Mouse (Mus musculus) heart, embryonic 14.5 days (tissue): ENCODE results near the gene Gm20594. TPM values are rescaled to one million over a fixed set of nuclear protein-coding genes. Genes with fewer than 3 reads are reported as not detected.

Experiments
- ATAC-seq: fragments of 200-750 bp; cut with Nextera tagmentation; 2 replicates; pipeline ENCODE4 v1.8.0; 2017; ENCODE audit warnings: low read depth, moderate TSS enrichment; ENCODE audit not compliant: insufficient number of reproducible peaks, insufficient read depth, low FRiP score
- H3K27ac ChIP-seq, 2 experiments: fragments of 200-500 bp in 1 of 2; fragments of 300-500 bp in 1 of 2; sonication (generic) in 1 of 2; replicated peaks in 1 of 2; 2 replicates each; pipeline ENCODE4 v1.5.1; 2012 to 2014; ENCODE audit warnings: low read depth in 2 of 2, low read length in 2 of 2, control low read depth in 1 of 2, mild to moderate bottlenecking in 1 of 2, mixed read lengths in 1 of 2; ENCODE audit not compliant: control insufficient read depth in 1 of 2, insufficient read depth in 1 of 2
- H3K27me3 ChIP-seq: fragments of 300-500 bp; sonication (generic); 2 replicates; pipeline ENCODE4 v1.6.1; 2014; ENCODE audit warnings: mild to moderate bottlenecking, low read length, control low read depth; ENCODE audit not compliant: control insufficient read depth, insufficient read depth
- H3K36me3 ChIP-seq: fragments of 300-500 bp; sonication (generic); 2 replicates; pipeline ENCODE4 v1.6.1; 2014; ENCODE audit warnings: mild to moderate bottlenecking, control low read depth, low read length, mixed read lengths; ENCODE audit not compliant: control insufficient read depth, insufficient read depth
- H3K4me1 ChIP-seq, 2 experiments: fragments of 200-500 bp in 1 of 2; fragments of 300-500 bp in 1 of 2; sonication (generic) in 1 of 2; 2 replicates each; pipeline ENCODE4 v1.6.1; 2012 to 2014; ENCODE audit warnings: low read length in 2 of 2, control low read depth in 1 of 2, mixed read lengths in 1 of 2; ENCODE audit not compliant: control insufficient read depth in 2 of 2, insufficient read depth in 2 of 2
- H3K4me2 ChIP-seq: fragments of 300-500 bp; sonication (generic); 2 replicates; pipeline ENCODE4 v1.6.1; 2014; ENCODE audit warnings: mild to moderate bottlenecking, low read length
- H3K4me3 ChIP-seq, 2 experiments: fragments of 200-500 bp in 1 of 2; fragments of 300-500 bp in 1 of 2; sonication (generic) in 1 of 2; 2 replicates each; pipeline ENCODE4 v1.5.1; 2012 to 2014; ENCODE audit warnings: low read length in 2 of 2, mild to moderate bottlenecking in 2 of 2, control low read depth in 1 of 2, low read depth in 1 of 2, moderate library complexity in 1 of 2; ENCODE audit not compliant: control insufficient read depth in 1 of 2, insufficient read depth in 1 of 2
- H3K9ac ChIP-seq: fragments of 300-500 bp; sonication (generic); 2 replicates; pipeline ENCODE4 v1.6.1; 2014; ENCODE audit warnings: mild to moderate bottlenecking, low read length
- H3K9me3 ChIP-seq: fragments of 300-500 bp; sonication (generic); 2 replicates; pipeline ENCODE4 v1.6.1; 2016; ENCODE audit warnings: low read length, control low read depth; ENCODE audit not compliant: control insufficient read depth
- WGBS: fragments of 180-500 bp; shearing (Covaris S2); extraction: QIAGEN DNeasy Blood & Tissue Kit; methylation state at CpG from one replicate; pipeline ENCODE4 v1.1.7; 2014; 5-methylcytosine and 5-hydroxymethylcytosine counted together
- polyA plus RNA-seq: library from polyadenylated mRNA; unstranded; fragments of >200 nt; fragmentation: Nextera tagmentation; extraction: Ambion mirVana; gene quantifications from 2 replicates; pipeline ENCODE4 v1.2.1, GENCODE M21; 2014

Gene Gm20594
- not detected in 2 replicates for polyA plus RNA-seq

DNA sequence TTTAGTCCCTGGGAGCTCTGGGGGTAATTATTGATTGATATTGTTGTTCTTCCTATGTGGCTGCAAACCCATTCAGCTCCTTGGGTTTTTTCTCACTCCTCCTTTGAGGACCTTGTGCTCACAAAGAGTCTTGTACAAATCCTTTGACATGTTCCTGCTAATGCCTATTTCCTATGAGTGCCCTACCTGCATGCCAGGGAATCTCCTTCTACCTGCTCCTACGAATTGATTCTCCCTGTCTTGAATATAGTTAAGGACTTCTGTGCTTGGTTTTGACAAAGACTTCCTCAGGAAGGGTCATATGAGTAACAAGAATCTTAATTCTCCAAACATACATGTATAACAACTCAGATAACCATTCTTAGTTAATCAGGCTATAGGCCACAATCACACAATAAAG is at the start of gene Gm20594:
Gm20594 (plus strand) TSS at position 301 of the 400 bp plus-strand sequence.
- Histone ChIP-seq H3K4me3 (no peak within 1 kb of the TSS), H3K27ac (no peak within 1 kb of the TSS), H3K4me1 (no peaks in the 10 kb centered on the region), H3K27me3 (no peaks in the 10 kb centered on the region), H3K4me2 (no peak within 1 kb of the TSS), H3K9me3 (no peaks in the 10 kb centered on the region), H3K36me3 (no peaks in the 10 kb centered on the region), H3K9ac (no peak within 1 kb of the TSS)
- no peak for ATAC-seq
- WGBS, result 63% methylated on average over 1 of the region's 1 CpGs

DNA sequence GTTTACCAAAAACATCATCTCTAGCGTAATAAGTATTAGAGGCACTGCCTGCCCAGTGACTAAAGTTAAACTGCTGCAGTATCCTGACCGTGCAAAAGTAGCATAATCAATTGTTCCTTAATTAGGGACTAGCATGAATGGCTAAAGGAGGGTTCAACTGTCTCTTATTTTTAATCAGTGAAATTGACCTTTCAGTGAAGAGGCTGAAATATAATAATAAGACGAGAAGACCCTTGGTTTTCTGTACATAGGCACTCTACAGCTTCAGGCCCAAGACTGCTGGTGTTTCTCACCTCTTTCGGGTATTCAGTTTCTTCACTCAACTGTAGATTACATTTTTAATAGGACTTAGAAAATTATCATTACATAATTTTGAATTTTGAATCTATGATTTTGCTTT is 398 bp downstream of the Gm20594 start:
- ATAC-seq, result peak; percentile 89
- Histone ChIP-seq H3K27me3 (no peaks in the 10 kb centered on the region), H3K4me1 (no peaks in the 10 kb centered on the region), H3K9me3 (no peaks in the 10 kb centered on the region), H3K27ac (no peak overlapping the region), H3K4me2 (no peak overlapping the region), H3K9ac (no peak overlapping the region), H3K36me3 (no peaks in the 10 kb centered on the region), H3K4me3 (no peak overlapping the region)
- 83% methylated on average over 4 of the region's 4 CpGs for WGBS

DNA sequence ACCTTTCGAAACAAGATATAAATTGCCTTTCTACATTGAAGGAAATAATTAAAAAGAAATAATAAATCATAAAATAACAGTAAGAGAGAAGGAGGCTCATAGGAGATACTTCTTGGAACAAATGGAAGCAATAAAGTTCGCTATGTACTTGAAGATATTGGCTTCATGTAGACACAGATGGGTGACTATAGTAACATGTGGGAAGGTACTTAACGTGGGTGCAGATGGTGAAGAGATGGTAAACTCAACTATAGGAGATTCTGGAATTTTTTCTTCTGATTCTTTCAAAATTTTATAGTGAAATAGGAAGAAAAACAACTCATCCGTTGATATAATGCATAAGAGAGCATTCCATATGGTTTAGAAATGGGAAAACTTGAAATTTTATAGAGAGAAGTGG is 16.1 kb downstream of the Gm20594 start:
- peaks cover 4% of the 10 kb centered on the region; the same call in 1 of the 2 replicates for H3K9me3 ChIP-seq
- H3K4me1 ChIP-seq, result no peaks in the 10 kb centered on the region
- H3K27ac ChIP-seq, result no peak overlapping the region
- no peak overlapping the region for H3K4me3 ChIP-seq
- no peaks in the 10 kb centered on the region for H3K36me3 ChIP-seq
- H3K9ac ChIP-seq, result no peak overlapping the region
- ATAC-seq, result no peak
- H3K27me3 ChIP-seq, result no peaks in the 10 kb centered on the region
- no peak overlapping the region for H3K4me2 ChIP-seq
- WGBS, result 71% methylated on average over 4 of the region's 4 CpGs

DNA sequence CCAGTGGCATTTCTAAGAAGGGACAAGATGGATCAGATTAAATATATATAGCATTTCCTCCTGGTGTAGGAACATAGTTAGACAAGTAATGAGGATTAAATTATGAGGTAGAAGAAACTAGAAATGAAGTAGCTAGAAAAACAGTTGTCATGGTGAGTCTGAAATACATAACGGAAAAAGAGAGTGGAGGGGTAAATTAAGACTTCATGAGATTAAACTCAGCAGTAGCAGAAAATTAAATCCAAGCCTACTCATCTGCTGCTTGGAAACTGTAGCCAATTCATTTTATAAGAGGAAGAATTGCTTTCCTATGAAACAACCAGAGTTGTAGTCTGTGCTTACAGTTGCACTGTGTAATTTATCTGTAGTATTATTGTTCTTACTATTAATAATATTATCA is 29.1 kb downstream of the Gm20594 start:
- Histone ChIP-seq H3K36me3 (no peaks in the 10 kb centered on the region), H3K4me1 (no peaks in the 10 kb centered on the region), H3K27ac (no peak overlapping the region), H3K4me2 (no peak overlapping the region), H3K4me3 (no peak overlapping the region), H3K9ac (no peak overlapping the region), H3K9me3 (no peaks in the 10 kb centered on the region), H3K27me3 (no peaks in the 10 kb centered on the region)
- ATAC-seq, result no peak
- 77% methylated on average over 1 of the region's 1 CpGs for WGBS

Other genes starting within 250 kb of the Gm20594 start
- 0.44 and 0.68 TPM in 2 replicates for gene Lrrtm4, start 201.0 kb downstream of the Gm20594 start, polyA plus RNA-seq